Mouse (Mus musculus) cortical plate, adult 2 months (tissue): ENCODE results near the gene Trpc7.

Experiments used
- CTCF ChIP-seq: fragments of 200-500 bp; IDR thresholded peaks from 2 replicates; pipeline ENCODE4 v1.5.1; 2011; ENCODE audit warnings: mild to moderate bottlenecking, control low read depth, low read length; ENCODE audit not compliant: insufficient read depth; ENCODE audit errors: extremely low read depth
- POLR2A ChIP-seq: fragments of 200-500 bp; IDR thresholded peaks from 2 replicates; pipeline ENCODE4 v1.6.1; 2011; ENCODE audit warnings: mild to moderate bottlenecking, low read length, control low read depth; ENCODE audit not compliant: insufficient read depth; ENCODE audit errors: extremely low read depth

GRCm38 (mm10) chr13:56882931-56883330 lies 12.9 kb downstream of the Trpc7 start:
- TF ChIP-seq CTCF (no peak), POLR2A (no peak)
